Mouse (Mus musculus) c-Kit-positive CD71-positive TER-119-positive erythroid progenitor cells, embryonic 14.5 days (primary cell): ENCODE data around the gene Prkn.

Experiments used
- DNase-seq: peaks from one replicate; pipeline ENCODE4 v3.0.0-alpha.2; 2013; ENCODE audit warnings: low spot score

Gene Prkn

DNA sequence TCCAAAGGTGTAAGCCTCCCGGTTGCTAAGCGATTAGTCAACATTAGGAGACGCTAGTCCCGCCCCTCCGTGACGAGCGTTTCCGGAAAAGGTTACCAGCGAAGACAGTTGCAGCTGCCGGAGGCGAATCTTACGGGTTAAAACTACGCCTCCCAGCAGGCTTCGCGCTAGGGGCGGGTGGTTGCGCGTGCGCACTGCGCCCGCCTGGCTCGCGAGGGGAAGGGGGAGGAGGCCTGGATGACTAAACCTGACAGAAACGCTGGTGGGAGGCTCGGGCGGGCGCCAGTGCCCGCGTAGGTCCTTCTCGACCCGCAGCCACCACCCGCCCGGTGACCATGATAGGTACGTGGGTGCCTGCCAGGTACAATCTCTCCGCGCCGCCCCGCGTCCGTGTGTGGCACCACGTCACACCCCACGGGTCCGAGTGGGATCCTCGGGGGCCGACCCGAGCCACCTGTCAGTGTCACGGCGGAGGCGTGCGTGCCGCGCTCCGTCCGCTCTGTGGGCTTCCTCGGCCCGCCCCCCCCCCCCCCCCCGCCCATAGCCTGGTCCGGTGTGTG is at the start of gene Prkn, which contains the start of gene Pacrg:
Prkn (plus strand) TSS at position 237 of the 560 bp plus-strand sequence.
Pacrg (minus strand) TSS at position 164 of the 560 bp plus-strand sequence.
- DNase-seq: peak; percentile 93

DNA sequence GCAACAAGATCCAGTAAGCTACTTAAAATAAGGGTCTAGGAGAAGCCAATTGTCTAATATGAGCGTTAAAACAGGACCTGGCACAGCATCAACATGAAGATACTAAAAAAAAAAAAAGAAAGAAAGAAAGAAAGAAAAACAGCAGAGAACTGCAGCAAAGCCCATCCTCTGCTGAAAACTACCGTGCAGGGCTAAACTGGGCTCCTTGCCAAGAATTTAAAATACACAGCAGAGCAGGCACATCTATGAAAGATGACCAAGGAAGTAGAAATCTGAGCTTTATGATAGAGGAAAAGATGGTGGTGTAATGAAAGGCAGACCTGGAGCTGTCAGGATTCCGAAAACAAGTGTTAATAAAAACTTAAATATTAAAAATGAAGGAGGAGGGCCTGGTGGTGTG is 48.5 kb upstream of the Prkn start:
- no peak for DNase-seq

DNA sequence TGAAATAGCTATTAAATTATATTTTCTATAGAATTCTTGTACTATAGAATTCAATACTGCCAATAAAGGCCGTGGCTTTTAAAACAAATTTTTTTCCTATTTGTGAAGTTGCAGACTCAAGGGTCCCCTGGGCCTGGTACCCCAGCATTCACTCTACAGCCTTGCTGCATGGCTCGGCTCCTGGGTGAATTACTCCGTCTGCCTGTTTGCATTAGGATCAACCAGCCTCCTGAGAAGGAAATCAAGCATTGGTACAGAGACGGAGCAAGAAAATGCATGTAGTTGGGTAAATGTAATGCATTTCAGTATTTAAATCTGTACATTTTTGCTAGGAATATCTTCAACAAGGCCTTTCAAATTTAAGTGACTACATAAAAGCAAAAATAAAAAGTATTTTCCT is 33.5 kb upstream of the Prkn start:
- no peak for DNase-seq

DNA sequence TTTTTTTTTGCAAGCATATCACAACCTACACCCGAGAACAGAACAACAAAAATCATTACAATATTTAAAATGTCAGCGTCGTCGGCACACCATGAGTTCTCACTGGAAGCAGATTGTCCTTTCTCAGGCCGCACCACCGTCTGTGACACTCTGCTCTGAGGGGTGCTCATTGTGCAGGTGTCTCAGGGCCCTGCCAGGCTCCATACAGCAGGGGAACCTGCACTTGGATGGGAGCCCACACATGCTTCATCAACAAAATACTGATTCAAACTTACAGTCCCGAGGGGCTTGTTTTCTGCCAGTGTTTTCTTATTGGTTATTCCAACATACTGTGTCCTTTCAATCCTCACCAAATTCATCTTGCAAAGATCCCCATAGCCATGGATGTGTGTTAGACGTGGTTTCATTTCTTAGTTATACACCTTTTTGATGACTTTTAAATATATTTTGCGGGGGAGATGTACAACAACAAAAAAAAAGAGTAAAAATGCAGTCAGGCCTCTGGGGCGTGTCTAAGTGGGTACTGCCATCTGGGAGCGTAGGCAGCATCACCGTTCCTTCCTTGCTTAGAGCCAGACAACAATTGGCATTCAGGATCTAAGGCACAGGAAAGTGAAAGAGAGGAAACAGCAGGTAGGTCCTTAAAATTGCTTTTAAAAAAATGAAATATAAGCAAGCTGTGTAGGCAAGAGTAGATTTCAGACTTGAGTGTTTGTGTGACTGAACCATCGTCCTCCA is 32.8 kb upstream of the Prkn start:
- DNase-seq: no peak

DNA sequence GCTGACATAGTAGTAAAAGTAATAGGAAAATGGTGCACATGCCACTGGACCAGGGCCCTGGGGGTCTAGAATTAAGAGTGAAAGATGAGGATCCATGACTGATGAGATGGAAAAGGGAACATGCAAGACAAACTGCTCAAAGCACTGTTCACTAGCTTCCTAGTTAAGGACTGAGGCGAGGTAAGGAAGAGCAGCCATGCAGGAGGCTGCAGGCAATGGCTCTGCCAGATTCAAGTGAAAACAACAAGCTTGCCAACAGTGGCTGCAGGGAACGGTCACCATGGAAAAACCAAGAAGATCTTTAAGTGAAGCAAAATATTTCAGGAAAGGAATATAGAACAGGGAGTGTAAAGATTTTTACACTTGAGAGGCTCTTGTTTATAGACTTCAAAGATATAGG is 31.6 kb upstream of the Prkn start:
- no peak for DNase-seq

DNA sequence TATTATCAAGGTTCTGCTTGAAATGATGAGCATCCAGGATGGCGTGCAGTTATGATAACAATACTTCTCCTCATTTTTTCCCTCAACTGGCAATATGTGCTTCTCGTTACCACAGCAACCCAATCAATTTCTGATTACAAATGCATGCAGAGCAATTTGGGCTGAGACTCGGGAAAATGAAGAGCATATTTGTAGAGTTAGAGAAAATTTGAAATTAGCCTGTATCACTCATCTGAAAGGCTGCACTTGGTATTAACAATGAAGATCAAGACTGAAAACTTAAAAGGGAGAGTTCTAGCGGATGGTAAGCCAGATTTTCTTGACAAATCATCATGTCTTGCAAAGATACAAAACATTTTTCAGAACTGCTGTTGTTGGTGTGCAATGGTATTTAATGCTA is 21.2 kb upstream of the Prkn start:
- no peak for DNase-seq

DNA sequence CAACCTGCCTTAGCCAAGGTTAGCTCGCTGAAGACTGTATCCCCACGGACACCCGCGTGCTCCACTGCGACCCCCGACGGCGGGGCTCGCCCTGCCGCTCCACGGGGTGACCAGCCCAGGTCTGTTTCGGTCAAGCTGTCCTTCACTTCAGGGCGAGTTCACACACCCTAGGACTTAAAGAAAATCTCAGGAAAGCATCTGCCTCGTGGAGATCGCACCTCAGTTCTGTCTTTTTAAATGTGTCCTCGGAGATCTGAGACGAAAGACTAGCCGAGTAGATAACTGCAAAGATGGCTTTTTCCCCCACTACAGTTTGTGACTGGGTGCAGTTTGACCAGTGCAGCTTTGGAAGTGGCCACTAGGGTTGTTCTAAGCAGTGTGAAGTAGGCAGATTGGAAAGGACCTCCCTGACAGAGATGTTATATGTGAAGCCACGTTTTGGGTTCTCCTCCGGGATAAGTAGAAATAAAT is 582 bp downstream of the Prkn start:
- peak; percentile 40 for DNase-seq

DNA sequence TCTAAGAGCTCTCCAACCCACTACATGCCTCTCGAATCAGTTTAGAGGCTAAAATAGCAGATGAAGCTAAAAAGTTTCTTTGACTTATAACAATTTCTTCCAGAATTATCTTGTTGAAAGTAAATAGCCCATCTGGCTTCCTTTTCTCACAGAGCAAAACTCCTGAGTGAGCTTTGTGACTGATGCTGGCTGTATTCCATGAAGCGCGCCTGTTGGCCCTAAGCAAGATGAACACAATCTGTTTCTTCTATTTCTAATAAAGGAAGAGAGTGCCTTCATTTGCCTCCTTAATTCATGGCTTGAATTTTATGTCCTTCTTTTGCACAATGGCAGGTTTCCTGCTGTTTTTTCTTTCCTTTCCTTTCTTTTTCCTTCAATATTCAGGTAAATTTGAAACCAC is 14.0 kb downstream of the Prkn start:
- no peak for DNase-seq

DNA sequence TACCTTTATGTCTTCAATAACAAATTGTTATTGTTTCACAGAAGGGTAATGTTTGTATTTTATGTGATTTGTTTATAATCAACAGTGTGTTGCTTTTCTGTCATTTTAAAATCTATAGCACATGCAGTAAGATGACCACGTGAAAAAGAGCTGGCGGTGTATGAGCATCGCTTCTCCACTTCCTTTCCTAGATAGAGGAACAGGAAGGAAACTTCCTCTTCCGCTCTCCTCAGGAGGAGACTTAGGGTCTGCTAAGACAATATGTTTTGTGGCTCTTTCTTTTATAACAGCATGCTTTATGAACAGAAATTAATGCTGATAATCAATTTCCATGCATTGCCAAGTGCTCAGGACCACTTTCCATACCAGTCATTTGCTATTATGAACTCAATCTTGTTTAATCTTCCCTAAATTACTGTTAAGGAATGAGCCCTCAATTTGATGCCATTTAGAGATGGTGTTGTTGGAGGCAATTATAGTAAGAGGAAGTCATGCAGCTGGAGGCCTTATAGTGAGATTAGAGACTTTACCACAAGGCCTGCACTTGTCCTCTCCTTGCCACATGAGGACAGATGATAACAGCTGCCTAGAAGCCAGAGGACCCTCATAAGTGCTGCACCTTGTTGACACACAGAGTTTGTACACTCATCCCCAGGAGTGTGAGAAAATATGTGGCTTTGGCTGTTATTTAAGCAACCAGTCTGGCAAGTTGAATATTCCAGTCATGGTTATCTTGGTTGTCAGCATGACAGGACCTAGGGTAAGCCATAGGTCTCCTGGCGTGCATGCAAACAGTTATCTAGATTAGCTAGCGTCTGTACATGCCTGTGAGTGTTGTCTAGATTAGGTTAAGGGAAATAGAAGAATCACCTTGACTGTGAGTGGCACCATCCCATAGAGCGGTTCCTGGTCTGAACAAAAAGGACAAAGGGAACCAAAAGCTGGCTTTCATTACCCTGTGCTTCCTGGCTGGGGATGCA is 34.3 kb downstream of the Prkn start:
- DNase-seq: peak; percentile 16

DNA sequence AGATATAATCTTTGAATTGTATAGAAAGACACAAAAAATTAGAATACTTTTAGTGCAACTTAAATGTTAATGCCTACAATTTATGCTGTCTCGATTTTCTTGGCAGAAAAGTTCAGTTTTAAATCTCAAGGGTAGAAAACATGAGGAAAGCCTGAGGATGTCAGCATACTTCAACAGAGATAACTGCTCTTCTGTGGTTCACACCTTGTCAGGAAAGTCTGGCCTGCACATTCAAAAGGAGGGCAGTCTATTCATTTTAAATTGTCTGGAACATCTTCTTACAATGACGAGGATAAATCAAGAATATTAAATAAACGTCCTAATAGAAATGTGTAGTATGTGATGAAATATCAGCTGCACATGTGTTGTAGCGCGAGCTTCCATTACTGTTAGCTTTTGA is 38.8 kb downstream of the Prkn start:
- no peak for DNase-seq

DNA sequence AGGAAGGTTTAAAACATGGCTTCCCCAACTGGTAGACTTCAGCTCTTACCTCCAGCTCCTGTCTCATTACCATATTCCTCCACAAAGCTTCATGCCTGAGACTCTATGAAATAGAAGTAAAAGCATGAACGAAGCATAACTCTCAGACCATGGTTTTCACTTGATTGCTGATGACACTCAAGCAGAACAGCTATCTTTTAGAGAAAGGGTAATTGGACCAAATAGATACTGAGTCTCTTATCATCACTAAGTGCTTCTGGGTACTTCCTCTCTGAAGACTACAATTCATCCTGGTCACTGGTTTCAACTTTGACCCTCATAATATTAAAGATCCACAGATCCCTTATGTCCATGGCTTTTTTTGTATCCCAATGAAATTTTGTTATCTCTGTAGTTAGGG is 42.1 kb downstream of the Prkn start:
- no peak for DNase-seq

DNA sequence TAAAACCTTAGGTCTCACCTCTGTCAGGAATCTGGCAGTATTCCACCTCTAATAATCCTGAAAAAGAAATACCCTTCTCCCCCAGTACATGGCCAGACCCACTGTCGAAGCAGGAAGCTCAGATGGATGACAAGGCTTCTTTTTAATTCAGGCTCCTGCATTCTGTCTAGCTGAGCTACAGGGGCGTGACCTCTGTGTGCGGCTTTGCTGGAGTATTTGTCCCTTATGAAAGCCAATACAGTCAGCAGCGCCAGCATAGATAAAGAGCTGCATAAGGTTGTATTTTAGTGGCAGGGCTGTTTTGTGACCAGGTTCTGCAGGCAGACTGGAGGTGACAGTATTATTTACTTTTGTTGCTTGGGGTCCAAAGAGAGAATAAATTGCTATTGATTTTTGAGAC is 47.7 kb downstream of the Prkn start:
- no peak for DNase-seq

DNA sequence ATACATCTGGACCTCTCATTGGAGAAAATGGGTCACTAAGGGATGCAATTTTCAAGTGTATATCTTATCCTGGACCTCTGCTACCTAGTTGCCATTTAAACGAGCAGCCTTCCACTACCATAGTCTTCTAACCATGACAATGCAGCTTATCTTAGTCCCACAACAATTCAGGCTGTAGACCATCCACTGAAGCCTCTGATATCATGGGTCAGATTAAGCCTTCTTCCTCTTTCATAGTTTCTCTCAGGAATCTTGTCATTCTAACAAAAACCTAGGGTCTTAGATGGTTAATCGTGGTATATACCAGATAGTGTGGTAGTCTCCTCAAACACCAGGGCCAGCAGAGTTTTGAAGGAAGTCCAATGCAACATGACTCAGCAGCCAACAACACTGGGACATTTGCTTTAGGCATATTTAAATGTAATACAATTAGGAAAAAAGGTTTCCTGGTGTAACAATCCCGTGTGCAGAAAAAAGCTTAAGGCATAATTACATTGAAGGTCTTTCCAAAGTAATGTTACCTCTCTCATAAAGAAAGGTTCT is 61.6 kb downstream of the Prkn start:
- no peak for DNase-seq

DNA sequence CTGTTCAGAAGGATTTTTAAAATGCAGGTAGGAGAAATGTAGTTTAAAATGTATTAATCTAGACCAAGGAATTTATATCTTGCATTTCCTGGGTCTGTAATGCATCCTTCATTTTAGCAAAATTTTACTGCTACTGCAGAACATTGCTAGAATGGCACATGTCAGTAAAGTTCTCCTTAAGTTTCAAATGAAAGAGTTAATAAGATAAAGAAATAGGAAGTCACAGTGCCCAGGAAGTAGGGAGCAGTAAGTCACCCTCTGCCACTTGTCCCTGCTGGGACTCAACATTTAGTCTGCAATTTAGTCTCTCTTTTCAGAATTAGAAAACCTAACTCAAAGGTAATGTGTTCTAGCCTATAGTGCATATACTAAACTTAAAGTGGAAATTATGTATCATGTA is 96.5 kb downstream of the Prkn start:
- DNase-seq: no peak

DNA sequence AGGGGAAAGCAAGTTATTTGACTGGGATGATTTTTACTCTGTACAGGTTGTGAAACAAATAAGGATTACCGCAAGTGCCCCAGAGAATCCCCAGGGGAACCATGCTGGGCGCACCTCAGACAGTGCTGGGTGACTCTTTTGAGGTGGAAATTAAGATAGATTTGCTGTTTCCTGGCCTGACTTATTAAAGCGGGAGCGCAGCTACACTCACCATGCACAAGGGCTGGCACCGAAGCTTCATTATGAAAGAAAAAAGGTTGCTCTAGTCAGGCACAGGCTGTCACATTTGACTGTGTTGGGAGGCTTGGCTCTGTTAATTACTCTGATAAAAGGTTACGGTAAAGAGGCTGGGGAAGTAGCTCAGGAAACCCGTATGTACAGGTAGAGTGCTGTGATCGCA is 97.7 kb downstream of the Prkn start:
- no peak for DNase-seq

DNA sequence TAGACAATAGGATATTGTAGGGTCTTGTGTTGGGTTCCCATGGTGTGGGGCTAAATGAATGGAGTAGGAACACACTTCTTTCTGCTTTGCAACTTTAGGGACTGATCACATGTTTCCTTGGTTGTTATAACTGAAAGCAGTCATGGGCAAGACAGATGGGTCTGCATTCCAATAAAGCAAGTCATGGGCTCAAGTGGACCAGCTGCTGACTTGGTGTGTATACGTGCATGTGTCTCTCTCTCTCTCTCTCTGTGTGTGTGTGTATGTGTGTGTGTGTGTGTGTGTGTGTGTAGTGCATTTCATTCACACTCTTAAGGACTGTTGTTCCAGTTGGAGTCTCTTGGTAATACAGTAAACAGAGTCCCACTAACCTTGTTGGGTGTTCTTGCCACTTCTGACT is 98.6 kb downstream of the Prkn start:
- no peak for DNase-seq

DNA sequence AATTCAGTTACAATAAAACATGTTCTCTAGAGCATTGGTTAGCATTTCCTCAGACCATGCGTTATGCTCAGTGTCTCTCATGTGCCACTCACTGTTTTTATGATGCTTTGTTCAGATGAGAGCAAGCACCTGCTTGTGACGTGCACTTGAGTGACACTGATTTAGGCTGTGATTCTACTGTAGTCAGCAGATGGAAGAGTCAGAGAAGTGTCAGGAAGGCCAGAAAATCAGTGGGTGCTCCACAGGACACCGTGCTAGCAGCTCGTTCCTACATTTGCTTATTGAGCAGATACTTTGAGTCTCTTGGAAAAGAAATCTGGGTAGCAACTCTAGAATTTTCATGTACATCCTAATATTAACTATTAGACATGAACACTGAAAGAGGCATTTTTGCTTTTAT is 106.4 kb downstream of the Prkn start:
- DNase-seq: no peak

DNA sequence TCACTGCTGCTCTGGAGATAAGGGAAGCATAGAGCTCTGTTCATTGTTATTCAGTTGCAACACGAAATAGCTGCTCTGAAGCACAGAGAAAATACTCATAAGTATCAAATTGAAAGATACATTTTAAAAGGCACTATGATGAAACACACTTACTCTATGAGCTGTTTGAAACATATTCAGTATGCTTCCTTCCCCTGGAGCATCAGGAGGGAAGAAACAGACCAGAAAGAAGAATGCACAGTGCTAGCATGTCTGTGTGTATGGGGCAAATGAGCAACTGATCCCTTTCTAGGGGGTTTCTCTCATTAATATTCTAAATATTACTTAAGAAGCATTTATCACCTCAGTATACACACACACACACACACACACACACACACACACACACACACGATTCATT is 107.4 kb downstream of the Prkn start:
- DNase-seq: no peak

DNA sequence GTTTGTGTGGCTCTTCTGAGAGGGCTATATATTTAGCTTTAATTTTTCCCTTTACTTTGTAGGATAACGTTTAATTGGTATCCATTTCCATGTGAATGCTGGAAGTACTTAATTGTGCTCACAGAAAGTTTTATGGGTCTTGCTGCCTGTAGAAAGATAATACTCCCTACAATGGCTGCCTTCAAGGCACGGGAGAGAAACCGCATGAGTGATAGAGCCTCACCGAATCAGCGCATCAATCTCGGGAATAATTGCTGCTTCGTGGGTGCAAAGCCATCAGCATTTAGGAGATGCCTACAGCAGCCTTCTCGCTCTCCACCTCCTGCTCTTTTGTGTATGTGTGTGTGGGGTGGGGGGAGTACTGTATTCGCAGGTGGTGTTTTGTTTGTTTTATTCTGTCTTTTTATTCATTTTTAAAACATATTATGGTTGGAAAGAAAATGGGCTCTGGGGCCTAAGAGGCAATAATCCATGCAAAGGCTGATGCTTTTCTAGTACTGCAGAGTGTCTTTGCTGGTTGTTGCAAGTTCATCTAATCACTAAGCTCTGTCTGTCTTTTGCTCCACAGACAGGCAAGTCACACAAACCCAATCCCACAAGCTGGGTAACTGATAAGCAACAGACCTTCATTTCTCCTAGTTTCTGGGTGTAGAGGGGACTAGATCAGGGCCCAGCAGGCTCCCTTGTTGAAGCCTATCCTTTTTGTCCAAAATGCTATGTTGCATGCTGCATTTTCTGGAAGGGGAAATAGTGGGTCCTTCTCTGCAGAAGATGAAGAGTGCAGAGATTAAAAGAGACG is 119.1 kb downstream of the Prkn start:
- no peak for DNase-seq

DNA sequence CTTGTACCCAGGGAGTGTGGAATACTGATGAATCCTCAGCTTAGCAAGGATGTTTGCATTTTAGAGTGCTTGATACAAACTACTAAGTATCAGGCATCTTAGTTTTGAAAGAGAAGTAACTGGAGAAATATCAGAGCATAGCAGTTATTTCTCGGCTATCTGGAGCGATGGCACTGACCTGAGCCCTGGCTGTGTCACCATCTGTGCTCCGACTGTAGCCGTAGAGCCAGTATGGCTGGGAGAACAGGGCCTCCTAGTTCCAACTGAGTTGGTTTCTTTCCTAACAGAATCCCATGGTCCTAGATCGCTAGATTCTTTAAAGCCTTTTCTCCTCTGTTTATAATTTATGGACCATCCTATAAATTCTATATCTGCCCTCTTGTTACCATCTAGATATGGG is 122.0 kb downstream of the Prkn start:
- DNase-seq: no peak

DNA sequence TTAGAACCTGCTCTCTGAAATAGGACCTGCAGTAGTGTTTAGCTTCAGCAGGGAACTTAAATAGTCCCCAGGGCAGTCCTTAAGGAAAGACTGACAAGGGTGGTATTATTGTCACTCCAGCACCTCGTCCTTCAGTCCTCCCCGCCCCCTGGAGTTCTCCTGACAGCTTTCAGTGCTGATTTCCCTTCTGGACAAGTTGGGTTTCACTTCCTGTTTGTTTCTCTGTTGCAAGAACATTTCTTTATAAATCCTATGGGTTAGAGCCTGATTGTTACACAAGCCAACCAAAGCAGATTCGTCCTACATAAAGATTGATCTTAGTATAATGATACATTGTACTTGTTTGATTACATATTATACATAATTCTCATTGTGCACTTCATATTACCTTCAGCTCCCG is 142.0 kb downstream of the Prkn start:
- no peak for DNase-seq

DNA sequence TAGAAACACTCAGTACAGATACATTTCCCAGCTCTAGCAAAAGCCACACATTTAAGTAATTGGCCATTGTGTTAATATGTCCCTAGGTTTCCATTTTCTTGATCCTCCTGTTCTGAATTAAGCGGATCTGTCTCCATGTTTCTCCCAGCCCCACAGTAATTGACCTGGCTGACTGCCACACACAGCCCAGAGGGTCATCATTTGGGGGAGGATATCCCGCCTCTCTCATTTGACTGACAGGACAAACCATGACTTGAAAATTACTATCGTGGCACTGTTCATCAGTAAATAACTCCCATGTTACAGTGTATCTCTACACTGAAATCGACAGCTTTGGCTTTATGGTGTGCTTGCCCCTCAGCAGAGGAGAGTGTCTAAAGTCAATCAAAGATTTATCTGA is 146.9 kb downstream of the Prkn start:
- DNase-seq: no peak
